Mouse (Mus musculus) kidney, adult 18-20 months (tissue): ENCODE measurements at regions not wholly inside any gene's neighbourhood (a gene's known extent, or its start where the extent isn't known, plus 50 kb on each side); places are given as distances from the start of the nearest gene placed in this dataset.
"Not testable (repeated sequence)": the region's sequence is repeated elsewhere in the genome, so short reads cannot be mapped to it uniquely, and the experiment has no call there.

Source experiments
- DNase-seq: peaks from one replicate; pipeline ENCODE4 v3.0.0; 2021

DNA sequence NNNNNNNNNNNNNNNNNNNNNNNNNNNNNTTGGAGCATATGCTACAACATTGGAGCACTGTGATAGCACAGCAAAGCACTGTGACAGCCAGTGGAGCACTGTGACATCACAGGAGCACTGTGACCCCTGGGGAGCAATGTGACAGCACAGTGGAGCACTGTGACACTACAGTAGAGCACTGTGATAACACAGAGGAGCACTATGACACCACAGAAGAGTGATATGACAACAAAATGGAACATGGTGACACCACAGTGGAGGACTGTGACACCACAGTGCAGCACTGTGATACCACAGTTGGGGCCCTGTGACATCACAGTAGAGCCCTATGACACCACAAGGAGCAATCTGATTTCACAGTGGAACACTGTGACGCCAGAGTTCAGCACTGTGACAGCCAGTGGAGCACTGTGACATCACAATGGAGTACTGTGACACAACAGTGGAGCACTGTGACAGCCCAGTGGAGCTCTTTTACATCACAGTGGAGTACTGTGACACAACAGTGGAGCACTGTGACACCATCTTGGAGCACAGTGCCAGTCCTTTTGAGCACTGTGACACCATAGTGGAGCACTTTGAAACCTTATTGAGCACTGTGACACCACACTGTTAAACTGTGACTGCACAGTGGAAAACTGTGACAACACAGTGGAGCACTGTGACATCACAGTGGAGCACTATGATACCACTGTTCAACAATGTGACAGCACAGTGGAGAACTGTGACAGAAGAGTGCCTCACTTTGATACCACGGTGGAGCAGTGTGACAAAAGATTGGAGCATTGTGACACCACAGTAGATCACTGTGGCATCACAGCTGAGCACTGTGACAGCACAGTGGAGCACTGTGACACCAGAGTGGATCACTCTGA is 116.9 kb upstream of the Vmn1r2 start:
- DNase-seq = no peak

DNA sequence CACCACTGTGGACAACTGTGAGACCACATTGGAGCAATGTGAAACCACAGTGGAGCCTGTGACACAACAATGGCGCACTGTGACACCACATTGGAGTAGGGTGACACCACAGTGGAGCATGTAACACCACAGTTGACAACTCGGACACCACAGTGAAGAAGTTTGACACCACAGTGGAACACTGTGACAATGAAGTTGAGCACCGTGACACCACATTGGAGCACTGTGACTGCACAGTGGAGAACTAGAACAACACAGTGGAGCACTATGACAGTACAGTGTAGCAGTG is 116.3 kb upstream of the Vmn1r2 start:
- DNase-seq = peak; percentile 1

DNA sequence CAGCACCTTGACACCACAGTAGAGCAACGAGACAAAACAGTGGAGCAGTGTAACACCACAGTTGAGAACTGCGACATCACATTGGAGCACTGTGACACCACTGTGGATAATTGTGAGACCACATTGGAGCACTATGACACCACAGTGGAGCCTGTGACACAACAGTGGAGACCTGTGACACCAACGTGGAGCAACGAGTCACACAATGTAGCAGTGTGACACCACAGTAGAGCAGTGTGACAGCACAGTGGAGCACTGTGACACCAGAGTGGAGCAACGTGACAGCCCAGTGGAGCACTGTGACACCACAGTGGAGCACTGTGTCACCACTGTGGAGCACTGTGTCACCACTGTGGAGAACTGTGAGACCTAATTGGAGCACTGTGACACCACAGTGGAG is 115.9 kb upstream of the Vmn1r2 start:
- no peak for DNase-seq

DNA sequence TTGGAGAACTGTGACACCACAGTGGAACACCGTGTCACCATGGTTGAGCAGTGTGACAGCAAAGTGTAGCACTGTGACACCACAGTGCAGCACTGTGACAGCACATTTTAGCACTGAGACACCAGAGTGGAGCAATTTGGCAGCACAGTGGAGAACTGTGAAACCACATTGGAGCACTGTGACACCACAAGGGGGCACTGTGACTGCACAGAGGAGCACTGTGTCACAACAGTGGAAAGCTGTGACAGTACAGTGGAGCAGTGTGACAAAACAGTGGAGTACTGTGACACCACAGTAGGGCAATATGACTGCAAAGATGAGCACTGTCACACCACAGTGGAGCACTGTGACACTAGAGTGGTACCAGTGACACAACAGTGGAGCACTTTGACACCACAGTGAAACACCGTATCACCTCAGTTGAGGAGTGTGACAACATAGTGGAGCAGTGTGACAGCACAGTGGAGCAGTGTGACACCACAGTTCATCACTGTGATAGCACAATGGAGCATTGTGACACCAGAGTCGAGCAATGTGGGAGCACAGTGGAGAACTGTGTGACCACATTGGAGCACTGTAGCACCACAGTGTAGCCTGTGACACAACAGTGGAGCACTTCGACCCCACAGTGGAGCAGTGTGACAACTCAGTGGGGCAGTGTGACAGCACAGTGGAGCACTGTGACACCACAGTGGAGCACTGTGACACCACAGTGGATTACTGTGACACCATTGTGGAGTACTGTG is 114.6 kb upstream of the Vmn1r2 start:
- peak; percentile 11 for DNase-seq

DNA sequence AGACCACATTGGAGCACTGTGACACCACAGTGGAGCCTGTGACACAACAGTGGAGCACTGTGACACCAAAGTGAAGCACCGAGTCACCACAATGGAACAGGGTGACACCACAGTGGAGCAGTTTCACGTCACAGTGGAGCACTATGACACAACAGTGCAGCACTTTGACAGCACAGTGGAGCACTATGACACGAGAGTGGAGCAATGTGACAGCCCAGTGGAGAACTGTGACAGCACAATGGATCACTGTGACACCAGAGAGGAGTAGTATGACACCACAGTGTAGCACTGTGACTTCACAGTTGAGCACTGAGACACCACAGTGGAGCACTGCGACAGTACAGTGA is 114.1 kb upstream of the Vmn1r2 start:
- DNase-seq = peak; percentile 1

DNA sequence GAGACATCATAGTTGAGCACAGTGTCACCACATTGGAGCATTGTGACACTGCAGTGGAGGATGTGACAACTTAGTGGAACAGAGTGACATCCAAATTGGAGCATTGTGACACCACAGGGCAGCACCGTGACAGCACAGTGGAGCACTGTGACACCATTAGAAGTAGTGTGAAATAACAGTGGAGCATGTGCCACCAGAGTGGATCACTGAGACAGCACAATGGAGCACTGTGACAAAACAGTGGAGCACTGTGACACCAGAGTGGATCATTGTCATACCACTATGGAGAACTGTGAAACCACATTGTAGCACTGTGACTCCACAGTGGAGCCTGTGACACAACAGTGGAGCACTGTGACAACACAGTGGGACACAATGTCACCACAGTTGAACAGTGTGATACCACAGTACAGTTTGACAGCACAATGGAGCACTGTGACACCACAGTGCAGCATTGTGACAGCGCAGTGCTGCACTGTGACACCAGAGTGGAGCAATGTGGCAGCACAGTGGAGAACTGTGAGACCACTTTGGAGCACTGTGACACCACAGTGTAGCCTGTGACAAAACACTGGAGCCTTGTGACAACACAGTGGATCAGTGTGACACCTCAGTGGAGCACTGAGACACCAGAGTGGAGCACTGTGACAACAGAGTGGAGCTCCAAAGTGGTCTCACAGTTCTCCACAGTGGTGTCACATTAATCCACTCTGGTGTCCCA is 113.5 kb upstream of the Vmn1r2 start:
- peak; percentile 1 for DNase-seq

DNA sequence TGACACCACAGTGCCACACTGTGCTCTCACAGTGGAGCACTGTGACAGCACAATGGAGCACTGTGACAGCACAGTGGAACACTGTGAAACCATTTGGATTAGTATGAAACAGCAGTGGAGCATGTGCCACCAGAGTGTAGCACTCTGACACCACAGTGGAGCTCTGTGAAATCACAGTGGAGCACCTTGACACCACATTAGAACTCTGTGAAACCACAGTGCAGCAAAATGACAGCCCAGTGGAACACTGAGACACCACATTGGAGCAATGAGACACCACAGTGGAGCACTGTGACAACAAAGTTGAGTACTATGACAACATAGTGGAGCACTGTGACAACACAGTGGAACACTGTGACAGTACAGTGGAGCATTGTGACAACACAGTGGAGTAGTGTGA is 112.2 kb upstream of the Vmn1r2 start:
- DNase-seq = no peak

DNA sequence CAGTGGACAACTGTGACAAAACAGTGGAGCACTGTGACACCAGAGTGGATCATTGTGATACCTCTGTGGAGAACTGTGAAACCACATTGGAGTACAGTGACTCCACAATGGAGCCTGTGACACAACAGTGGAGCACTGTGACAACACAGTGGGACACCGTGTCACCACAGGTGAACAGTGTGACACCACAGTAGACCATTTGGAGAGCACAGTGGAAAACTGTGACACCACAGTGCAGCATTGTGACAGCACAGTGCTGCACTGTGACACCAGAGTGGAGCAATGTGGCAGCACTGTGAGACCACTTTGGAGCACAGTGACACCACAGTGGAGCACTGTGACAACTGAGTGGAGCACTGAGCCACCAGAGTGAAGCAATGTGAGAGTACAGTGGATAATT is 111.7 kb upstream of the Vmn1r2 start:
- no peak for DNase-seq

DNA sequence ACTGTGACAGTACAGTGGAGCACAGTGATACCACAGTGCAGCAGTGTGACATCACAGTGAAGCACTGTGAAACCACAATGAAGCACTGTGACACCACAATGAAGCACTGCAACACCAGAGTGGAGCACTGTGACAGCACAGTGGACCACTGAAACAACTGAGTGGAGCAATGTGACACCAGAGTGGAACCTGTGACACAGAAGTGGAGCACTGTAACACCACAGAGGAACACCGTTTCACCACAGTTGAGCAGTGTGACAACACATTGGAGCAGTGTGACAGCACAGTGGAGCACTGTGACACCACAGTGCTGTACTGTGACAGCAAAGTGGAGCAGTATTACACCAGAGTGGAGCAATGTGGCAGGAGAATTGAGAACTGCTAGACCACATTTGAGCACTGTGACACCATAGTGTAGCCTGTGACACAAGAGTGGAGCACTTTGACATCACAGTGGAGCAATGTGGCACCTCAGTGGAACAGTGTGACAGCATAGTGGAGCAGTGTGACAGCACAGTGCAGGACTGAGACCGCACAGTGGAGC is 107.5 kb upstream of the Vmn1r2 start:
- no peak for DNase-seq

DNA sequence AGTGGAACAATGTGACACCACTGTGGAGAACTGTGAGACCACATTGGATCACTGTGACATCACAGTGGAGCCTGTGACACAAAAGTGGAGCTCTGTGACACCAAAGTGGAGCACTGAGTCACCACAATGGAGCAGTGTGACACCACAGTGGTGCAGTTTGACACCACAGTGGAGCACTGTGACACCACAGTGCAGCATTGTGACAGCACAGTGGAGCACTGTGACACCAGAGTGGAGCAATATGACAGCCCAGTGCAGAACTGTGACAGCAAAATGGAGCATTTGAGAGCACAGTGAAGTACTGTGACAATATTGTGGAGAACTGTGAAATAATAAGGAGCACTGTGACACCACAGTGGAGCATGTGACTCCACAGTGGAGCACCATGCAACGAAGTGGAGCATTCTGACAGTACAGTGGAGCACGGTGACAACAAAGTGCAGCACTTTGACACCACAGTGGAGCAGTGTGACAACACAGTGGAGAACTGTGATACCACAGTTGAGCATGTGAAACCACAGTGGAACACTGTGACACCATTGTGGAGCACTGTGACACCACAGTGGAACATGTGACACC is 105.0 kb upstream of the Vmn1r2 start:
- peak; percentile 1 for DNase-seq

DNA sequence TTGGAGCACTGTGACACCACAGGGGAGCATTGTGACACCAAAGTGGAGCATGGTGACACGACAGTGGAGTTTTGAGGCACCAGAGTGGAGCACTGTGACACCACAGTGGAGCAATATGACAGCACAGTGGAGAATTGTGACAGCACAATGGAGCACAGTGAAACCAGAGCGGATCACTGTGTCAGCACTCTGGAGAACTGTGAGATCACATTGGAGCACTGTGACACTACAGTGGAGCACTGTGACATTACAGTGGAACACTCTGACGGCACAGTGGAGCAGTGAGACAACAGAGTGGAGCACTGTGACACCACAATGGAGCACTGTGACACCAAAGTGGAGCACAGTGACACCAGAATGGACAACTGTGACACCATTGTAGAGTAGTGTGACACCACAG is 103.2 kb upstream of the Vmn1r2 start:
- DNase-seq = peak; percentile 1

DNA sequence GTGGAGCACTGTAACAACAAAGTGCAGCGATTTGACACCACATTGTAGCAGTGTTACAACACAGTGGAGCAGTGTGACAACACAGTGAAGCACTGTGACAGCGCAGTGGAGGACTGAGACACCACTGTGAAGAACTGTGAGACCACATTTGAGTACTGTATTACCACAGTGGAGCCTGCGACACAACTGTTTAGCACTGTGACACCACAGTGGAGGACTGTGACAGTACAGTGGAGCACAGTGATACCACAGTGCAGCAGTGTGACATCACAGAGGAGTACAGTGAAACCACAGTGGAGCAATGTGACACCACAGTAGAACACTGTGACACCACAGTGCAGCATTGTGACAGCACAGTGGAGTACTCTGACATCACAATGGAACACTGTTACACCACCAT is 102.5 kb upstream of the Vmn1r2 start:
- DNase-seq = no peak

DNA sequence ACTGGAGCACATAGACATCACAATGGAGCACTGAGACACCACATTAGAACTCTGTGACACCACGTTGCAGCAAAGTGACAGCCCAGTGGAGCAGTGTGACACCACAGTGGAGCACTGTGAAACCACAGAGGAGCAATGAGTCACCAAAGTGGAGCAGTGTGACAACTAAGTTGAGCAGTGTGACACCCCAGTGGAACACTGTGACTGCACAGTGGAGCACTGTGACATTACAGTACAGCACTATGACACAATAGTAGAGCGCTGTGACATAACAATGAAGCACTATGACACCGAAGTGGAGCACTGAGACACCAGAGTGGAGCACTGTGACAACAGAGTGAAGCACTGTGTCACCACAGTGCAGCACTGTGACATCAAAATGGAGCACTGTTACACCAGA is 101.8 kb upstream of the Vmn1r2 start:
- not testable (repeated sequence) for DNase-seq

DNA sequence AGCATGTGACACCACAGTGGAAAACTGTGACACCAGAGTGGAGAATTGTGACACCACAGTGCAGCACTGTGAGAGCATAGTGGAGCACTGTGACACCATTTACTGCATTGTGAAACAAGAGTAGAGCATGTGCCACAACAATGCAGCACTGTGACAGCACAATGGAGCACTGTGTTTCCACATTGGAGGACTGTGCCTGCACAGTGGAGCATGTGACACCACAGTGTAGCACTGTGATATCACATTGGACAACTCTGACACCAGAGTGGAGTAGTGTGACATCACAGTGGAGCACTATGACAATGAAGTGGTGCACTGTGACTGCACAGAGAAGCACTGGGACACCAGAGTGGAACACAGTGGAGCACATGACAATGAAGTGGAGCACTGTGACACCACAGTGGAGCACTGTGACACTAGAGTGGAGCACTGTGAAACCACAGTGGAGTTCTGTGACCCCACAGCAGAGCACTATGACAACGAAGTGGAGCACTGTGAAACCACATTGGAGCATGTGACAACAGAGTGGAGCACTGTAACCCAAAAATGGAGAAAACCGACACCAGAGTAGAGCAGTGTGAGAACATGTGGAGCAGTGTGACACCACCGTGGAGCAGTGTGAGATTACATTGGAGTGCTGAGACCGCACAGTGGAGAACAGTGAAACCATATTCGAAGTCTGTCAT is 100.9 kb upstream of the Vmn1r2 start:
- no peak for DNase-seq

DNA sequence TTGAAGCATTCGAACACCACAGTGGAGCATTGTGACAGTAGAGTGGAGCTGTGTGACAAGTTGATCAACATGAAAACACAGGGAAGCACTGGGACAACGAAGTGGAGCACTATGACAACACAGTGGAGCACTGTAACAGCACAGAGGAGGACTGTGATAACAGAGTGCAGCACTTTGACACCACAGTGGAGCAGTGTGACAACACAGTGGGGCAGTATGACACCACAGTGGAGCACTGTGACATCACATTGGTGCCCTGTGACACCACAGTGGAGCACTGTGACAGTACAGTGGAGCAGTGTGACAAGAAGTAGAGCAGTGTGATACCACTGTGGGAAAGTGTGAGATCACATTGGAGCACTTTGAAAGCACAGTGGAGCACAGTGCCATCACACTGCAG is 99.9 kb upstream of the Vmn1r2 start:
- DNase-seq = peak; percentile 1

DNA sequence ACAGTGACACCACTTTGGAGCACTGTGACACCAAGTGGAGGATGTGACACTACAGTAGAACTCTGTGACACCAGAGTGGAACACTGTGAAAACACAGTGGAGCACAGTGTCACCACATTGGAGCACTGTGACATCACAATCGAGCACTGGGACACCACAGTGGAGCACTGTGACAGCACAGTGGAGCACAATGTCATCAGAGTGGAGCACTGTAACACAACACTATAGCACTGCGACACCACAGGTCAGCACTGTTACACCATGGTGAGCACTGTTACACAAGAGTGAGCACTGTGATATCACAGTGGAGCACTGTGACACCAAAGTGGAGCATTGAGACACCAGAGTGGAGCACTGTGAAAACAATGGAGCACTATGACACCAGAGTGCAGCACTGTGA is 99.5 kb upstream of the Vmn1r2 start:
- peak; percentile 6 for DNase-seq

DNA sequence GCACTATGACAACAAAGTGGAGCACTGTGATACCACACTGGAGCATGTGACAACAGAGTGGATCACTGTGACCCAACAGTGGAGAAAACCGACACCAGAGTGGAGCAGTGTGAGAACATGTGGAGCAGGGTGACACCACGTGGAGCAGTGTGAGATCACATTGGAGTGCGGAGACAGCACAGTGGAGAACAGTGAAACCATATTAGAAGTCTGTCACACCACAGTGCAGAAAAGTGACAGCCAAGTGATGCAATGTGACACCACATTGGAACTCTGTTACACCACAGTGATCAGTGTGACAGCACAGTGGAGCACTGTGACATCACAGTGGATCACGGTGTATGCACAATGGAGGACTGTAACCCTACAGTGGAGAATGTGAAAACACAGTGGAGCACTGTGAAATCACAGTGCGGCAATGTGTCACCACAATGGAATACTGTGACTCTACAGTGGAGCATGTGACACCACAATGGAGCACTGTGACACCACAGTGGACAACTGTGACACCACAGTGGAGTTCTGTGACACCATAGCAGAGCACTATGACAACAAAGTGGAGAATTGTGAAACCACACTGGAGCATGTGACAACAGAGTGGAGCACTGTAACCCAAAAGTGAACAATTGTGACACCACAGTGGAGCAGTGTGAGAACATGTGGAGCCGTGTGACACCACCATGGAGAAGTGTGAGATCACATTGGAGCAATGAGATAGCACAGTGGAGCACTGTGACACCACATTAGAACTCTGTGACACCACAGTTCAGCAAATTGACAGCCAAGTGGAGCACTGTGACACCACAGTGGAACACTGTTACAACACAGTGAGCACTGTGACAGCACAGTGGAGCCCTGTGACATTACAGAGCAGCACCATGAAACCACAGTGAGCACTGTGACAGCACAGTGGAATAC is 98.6 kb upstream of the Vmn1r2 start:
- peak; percentile 1 for DNase-seq

DNA sequence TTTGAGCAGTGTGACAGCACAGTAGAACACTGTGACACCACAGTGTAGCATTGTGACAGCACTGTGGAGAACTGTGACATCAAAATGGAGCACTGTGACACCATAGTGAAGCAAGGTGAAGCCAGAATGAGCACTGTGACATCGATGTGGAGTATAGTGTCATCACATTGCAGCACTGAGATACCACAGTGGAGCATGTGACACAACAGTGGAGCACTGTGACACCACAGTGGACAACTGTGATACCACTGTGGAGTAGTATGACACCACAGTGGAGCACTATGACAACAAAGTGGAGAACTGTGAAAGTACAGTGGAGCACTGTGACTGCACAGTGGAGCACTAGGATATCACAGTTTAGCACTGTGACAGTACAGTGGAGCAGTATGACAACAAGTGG is 97.8 kb upstream of the Vmn1r2 start:
- no peak for DNase-seq

DNA sequence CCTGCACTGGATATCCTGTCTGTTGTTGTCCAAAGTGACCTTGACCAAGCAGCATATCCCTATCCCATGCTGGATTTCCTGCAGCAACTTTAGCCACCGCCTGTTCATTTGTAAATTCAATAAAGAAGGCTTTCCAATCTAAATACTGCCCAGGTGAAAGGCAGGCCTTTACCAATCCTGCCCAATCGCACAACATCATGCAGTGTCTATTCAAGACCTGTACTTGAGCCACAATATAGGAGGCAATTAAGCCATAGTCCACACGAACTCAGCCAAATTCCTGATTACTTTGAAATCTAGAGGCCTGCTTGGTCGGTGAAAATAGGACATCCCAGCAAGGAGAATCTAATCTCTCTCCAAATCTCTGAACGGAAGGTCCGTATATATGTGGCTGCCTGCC is 95.8 kb upstream of the Vmn1r2 start:
- DNase-seq = not testable (repeated sequence)

DNA sequence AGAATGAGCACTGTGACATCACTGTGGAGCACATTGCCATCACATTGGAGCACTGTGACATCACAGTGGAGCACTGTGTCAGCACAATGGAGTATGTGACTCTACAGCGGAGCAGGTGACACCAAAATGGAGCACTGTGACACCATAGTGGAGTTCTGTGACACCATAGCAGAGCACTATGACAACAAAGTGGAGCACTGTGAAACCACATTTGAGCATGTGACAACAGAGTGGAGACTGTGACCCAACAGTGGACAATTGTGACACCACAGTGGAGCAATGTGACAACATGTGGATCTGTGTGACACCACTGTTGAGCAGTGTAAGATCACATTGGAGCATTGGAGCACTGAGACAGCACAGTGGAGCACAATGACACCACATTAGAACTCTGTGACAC is 87.2 kb upstream of the Vmn1r2 start:
- peak; percentile 1 for DNase-seq

DNA sequence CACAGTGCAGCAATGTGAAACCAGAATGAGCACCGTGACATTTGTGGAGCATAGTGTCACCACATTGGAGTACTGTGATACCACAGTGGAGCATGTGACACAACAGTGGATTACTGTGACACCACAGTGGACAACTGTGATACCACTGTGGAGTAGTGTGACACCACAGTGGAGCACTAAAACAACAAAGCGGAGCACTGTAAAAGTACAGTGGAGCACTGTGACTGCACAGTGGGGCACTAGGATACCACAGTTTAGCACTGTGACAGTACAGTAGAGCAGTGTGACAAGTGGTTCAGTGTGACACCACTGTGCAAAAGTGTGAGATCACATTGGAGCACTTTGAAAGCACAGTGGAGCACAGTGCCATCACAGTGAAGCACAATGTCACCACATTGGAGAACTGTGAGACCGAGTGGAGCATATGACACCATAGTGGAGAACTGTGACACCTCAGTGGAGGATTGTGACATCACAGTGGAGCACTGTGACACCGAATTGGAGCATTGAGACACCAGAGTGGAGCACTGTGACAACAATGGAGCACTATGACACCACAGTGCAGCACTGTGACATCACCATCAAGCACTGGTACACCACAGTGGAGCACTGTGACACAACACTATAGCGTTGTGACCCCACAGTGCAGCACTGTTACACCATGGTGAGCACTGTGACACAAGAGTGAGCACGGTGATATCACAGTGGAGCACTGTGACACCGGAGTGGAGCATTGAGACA is 86.6 kb upstream of the Vmn1r2 start:
- no peak for DNase-seq
